Mouse (Mus musculus) liver, adult 2 months (tissue): ENCODE results near the gene Nnat. TPM values are rescaled to one million over a fixed set of nuclear protein-coding genes. Genes with fewer than 3 reads are reported as not detected.
"Not testable (repeated sequence)": the region's sequence is repeated elsewhere in the genome, so short reads cannot be mapped to it uniquely, and the experiment has no call there.

Source experiments
- DNase-seq: peaks from one replicate; pipeline ENCODE4 v3.0.0-alpha.2; 2011; ENCODE audit warnings: low read depth, low spot score; ENCODE audit errors: extremely low read depth
- H3K27ac ChIP-seq: fragments of 200-500 bp; replicated peaks from 2 replicates; pipeline ENCODE4 v1.5.1; 2012; ENCODE audit warnings: low read depth, mild to moderate bottlenecking, control low read depth, inconsistent platforms, low read length; ENCODE audit not compliant: insufficient read depth
- H3K27me3 ChIP-seq: fragments of 200-500 bp; 2 replicates; pipeline ENCODE4 v1.6.1; 2012; ENCODE audit warnings: mild to moderate bottlenecking, moderate library complexity, low read length, inconsistent platforms; ENCODE audit not compliant: control insufficient read depth, insufficient read depth
- H3K36me3 ChIP-seq: fragments of 200-500 bp; 2 replicates; pipeline ENCODE4 v1.6.1; 2012; ENCODE audit warnings: low read length, inconsistent platforms; ENCODE audit not compliant: control insufficient read depth, insufficient read depth
- H3K4me1 ChIP-seq: fragments of 200-500 bp; 2 replicates; pipeline ENCODE4 v1.6.1; 2011; ENCODE audit warnings: low read length; ENCODE audit not compliant: control insufficient read depth, insufficient read depth
- H3K4me3 ChIP-seq: fragments of 200-500 bp; 2 replicates; pipeline ENCODE4 v1.5.1; 2011; ENCODE audit warnings: low read depth, mild to moderate bottlenecking, control low read depth, low read length, moderate library complexity; ENCODE audit not compliant: insufficient read depth
- H3K79me2 ChIP-seq: fragments of 200-500 bp; 2 replicates; pipeline ENCODE4 v1.6.1; 2012; ENCODE audit warnings: inconsistent platforms, mild to moderate bottlenecking, low read length, moderate library complexity; ENCODE audit not compliant: control insufficient read depth, insufficient read depth
- H3K9ac ChIP-seq: fragments of 200-500 bp; 2 replicates; pipeline ENCODE4 v1.6.1; 2012; ENCODE audit warnings: low read depth, mild to moderate bottlenecking, control low read depth, inconsistent platforms, low read length
- CTCF ChIP-seq: fragments of 200-500 bp; IDR thresholded peaks from 2 replicates; pipeline ENCODE4 v1.5.1; 2011; ENCODE audit warnings: low read depth, low read length, control low read depth
- POLR2A ChIP-seq: fragments of 200-500 bp; IDR thresholded peaks from 2 replicates; pipeline ENCODE4 v1.6.1; 2011; ENCODE audit warnings: low read length, control low read depth; ENCODE audit not compliant: insufficient read depth; ENCODE audit errors: extremely low read depth
- WGBS: fragments of 180-500 bp; shearing (Covaris S2); methylation state at CpG from one replicate; pipeline ENCODE4 v1.1.7; 2018; 5-methylcytosine and 5-hydroxymethylcytosine counted together
- polyA plus RNA-seq: library from polyadenylated mRNA; depleted of rRNA; stranded (reverse); fragments of >200 nt; gene quantifications from 2 replicates; pipeline ENCODE4 v1.2.3, GENCODE M21; 2012
- total RNA-seq: library from RNA; depleted of rRNA; stranded (reverse); fragments of >200 nt; gene quantifications from 2 replicates; pipeline ENCODE4 v1.2.3, GENCODE M21; 2014

Nnat gene
- total and polyA plus RNA-seq, 2 experiments = not detected

GRCm38 (mm10) chr2:157567235-157567961 lies 7.5 kb downstream of the Nnat start:
- H3K9ac ChIP-seq = peak overlapping the region; percentile 23; the same call in 1 of the 2 replicates
- TF ChIP-seq CTCF = no peak
- TF ChIP-seq POLR2A = no peak
- 67% methylated on average over 11 of the region's 11 CpGs for WGBS
- H3K27ac ChIP-seq = peak overlapping the region; percentile 88
- H3K36me3 ChIP-seq = no peaks in the 10 kb centered on the region
- H3K4me3 ChIP-seq = no peak overlapping the region
- DNase-seq = peak; percentile 52
- H3K4me1 ChIP-seq = peaks cover 22% of the 10 kb centered on the region
- no peaks in the 10 kb centered on the region for H3K27me3 ChIP-seq
- peaks cover 24% of the 10 kb centered on the region for H3K79me2 ChIP-seq

DNA sequence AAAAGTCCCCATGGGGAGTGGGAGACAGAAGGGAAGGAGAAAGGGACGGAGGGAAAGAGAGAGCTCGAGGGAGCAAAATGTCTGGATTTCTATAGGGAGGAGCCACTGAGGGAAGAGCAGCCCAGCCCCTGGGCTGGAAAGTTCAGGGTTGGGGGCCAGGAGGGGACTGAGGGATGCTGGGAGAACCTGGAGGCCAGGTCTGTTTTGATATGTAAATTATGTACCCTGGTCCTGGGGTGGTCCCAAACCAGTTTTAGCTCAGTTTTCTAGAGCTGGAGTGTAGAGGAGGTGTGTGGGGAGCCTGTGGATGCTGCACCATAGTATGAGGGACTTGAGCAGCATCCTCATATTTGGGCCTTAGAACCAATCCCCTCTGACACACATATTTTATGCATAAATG lies 9.0 kb downstream of the Nnat start:
- peaks cover 13% of the 10 kb centered on the region; the same call in 1 of the 2 replicates for H3K79me2 ChIP-seq
- no peaks in the 10 kb centered on the region for H3K36me3 ChIP-seq
- H3K27me3 ChIP-seq = no peaks in the 10 kb centered on the region
- H3K27ac ChIP-seq = peak overlapping the region; percentile 56
- H3K4me3 ChIP-seq = no peak overlapping the region
- 81% methylated on average over 2 of the region's 2 CpGs for WGBS
- peaks cover 22% of the 10 kb centered on the region for H3K4me1 ChIP-seq
- no peak for DNase-seq
- TF ChIP-seq CTCF (no peak), POLR2A (no peak)
- H3K9ac ChIP-seq = no peak overlapping the region

DNA sequence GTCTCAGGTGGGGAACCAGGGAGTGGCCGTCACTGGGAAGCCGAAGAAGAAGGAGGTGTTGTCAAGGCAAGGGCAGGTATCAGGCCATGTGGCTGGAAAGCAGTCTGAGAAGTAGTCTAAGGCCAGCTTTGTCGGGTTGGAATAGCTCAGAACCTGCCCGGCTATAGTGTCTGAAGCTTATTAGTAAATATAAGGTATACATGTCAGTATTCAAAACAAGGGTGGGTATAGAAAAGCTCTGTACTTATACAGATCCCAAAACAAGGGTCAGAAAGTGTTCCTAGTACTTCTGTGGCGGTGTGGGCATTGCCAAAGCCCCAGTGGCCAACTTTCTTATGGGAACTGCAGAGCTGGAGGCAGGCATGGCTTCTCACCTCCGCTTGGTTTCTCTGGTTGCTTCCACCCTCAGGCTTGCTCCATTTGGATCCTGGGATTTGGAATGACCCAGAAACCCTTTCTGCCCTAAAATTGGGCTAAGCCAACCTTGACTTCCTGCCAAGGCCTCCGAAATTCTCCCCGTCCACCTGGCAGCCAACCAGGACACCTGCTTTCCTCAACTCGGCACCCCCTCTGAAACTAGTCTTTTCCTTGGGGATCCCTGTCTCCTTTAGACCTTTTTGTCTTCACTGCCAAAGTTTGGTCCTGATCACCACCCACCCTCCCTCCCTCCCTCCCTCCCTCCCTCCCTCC lies 10.1 kb downstream of the Nnat start:
- WGBS = 18% methylated on average over 9 of the region's 9 CpGs
- no peaks in the 10 kb centered on the region for H3K27me3 ChIP-seq
- H3K4me1 ChIP-seq = peaks cover 17% of the 10 kb centered on the region
- peak; percentile 88 for DNase-seq
- H3K9ac ChIP-seq = peak overlapping the region; percentile 30; the same call in 1 of the 2 replicates
- H3K27ac ChIP-seq = peak overlapping the region; percentile 72
- H3K4me3 ChIP-seq = no peak overlapping the region
- TF ChIP-seq CTCF (no peak), POLR2A (no peak)
- peaks cover 9% of the 10 kb centered on the region; the same call in 1 of the 2 replicates for H3K79me2 ChIP-seq
- H3K36me3 ChIP-seq = no peaks in the 10 kb centered on the region

DNA sequence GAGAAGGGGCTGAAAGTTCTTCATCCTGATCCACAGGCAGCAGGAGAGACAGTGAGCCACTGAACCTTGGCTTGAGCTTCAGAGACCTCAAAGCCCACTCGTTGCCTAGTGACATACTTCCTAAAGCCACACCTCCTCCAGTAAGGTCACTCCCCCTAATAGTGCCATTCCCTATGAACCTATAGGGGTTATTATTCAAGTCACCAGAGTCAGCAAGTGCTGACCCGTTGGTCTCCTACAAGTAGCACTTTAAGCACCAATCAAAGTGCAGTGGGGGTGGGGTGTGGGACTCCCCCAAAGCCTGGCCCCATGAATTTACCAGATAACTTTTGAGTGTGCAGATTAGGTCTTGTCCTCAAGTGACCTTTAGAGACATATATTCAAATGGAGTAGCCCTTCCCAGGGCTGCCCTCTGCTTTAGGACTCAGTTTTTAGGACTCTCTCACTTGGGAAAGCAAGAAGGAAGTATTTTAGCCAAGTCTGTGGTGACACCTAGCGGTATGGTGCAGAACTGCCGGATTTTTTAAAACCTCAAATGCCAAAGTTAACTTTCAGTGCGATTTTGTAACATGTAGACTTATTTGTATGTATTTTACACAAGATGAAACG lies 11.4 kb downstream of the Nnat start, which contains the start of gene Blcap:
TSS of gene Blcap (minus strand) at position 51 of the 609 bp plus-strand sequence.
- H3K4me1 ChIP-seq = peaks cover 16% of the 10 kb centered on the region
- H3K9ac ChIP-seq = no peak within 1 kb of the TSS
- TF ChIP-seq POLR2A (no peak), CTCF (peak; percentile 33; the same call in 1 of the 2 replicates)
- no peak within 1 kb of the TSS for H3K4me3 ChIP-seq
- peak; percentile 63 for DNase-seq
- H3K27ac ChIP-seq = peak within 1 kb of the TSS; percentile 72
- peaks cover 4% of the 10 kb centered on the region; the same call in 1 of the 2 replicates for H3K79me2 ChIP-seq
- no peaks in the 10 kb centered on the region for H3K27me3 ChIP-seq
- no peaks in the 10 kb centered on the region for H3K36me3 ChIP-seq
- 5% methylated on average over 6 of the region's 6 CpGs for WGBS

GRCm38 (mm10) chr2:157572786-157573185 lies 12.9 kb downstream of the Nnat start:
- Histone ChIP-seq H3K79me2 (no peaks in the 10 kb centered on the region), H3K27ac (no peak overlapping the region), H3K4me1 (peaks cover 10% of the 10 kb centered on the region), H3K36me3 (no peaks in the 10 kb centered on the region), H3K4me3 (no peak overlapping the region), H3K9ac (no peak overlapping the region), H3K27me3 (no peaks in the 10 kb centered on the region)
- DNase-seq = no peak
- 60% methylated on average over 2 of the region's 2 CpGs for WGBS
- TF ChIP-seq POLR2A (no peak), CTCF (no peak)

DNA sequence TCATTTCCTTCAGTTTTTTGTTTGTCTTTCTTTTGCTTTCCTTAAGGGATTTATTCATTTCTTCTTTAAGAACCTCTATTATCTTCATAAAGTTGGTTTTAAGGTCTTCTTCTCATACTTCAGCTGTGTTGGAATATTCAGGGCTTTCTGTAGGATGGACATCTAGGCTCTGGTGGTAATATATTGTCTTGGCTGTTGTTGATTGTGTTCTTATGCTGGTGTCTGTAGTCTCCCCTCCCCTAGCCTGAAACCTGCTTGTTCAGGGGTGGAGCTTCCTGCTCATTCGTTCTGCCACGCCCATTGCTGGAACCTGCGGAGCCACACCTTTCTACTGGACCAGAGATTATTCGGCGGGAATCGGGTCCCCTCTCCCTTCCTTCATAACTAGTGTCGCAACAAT lies 25.5 kb downstream of the Nnat start:
- H3K27me3 ChIP-seq, H3K9ac ChIP-seq, H3K36me3 ChIP-seq, H3K27ac ChIP-seq, H3K79me2 ChIP-seq, H3K4me3 ChIP-seq, DNase-seq, H3K4me1 ChIP-seq: not testable (repeated sequence)
- 48% methylated on average over 7 of the region's 7 CpGs for WGBS
